Mouse (Mus musculus): ENCODE data around the gene Myh9. TPM values are rescaled to one million over a fixed set of nuclear protein-coding genes. Genes with fewer than 3 reads are reported as not detected.

Myh9 gene
- polyA plus RNA-seq, 1 experiment from 2014 or later: 32.9 TPM

- DNase-seq (ENCODE audit: low spot score) (no peak), ATAC-seq (ENCODE audit: low FRiP score, low TSS enrichment) (no peak)
- no peak overlapping the region for H3K4me3 ChIP-seq (ENCODE audit: low read depth, low read length)
- H3K4me2 ChIP-seq (replicated peaks; ENCODE audit: low read depth): no peak overlapping the region
- H3K9me3 ChIP-seq (ENCODE audit: control insufficient read depth, low read length): no peaks in the 10 kb centered on the region
- no peak overlapping the region for H3K27ac ChIP-seq (replicated peaks)
- 94% methylated on average over 9 of the region's 9 CpGs for WGBS
- no peak overlapping the region for H3K9ac ChIP-seq (ENCODE audit: low read length)
- TF ChIP-seq CTCF (IDR thresholded peaks at IDR 0.05; ENCODE audit: low read depth) (no peak), EP300 (optimal IDR thresholded peaks at IDR 0.05) (no peak)
- no peaks in the 10 kb centered on the region for H3K27me3 ChIP-seq (ENCODE audit: control insufficient read depth, insufficient read depth, low read length)
- peaks cover 85% of the 10 kb centered on the region for H3K36me3 ChIP-seq (ENCODE audit: control insufficient read depth, insufficient read depth, low read length)
- no peaks in the 10 kb centered on the region for H3K4me1 ChIP-seq (replicated peaks; ENCODE audit: control insufficient read depth, insufficient read depth)
These were observed 71.0 kb downstream of the Myh9 start for GRCm38 (mm10) chr15:77770942-77771341.

DNA sequence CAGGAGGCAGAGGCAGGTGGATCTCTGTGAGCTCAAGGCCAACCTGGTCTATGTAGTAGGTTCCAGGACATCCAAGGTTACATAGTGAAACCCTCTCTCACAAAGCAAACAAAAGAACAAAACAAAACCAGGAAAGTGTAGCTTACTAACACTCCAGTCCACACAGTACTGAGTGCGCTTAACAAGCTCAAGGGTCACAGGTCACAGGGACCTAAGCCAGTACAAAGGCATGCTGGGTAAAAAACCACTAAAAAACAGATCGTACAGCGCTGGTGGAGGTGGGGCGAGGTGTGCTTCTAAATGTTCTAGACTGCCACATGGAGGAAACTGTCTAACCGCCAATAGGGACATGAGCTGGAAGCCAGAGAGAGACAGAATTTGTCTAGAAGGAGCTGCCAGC is 71.6 kb downstream of the Myh9 start:
- no peaks in the 10 kb centered on the region for H3K4me1 ChIP-seq (replicated peaks; ENCODE audit: control insufficient read depth, insufficient read depth)
- peaks cover 85% of the 10 kb centered on the region for H3K36me3 ChIP-seq (ENCODE audit: control insufficient read depth, insufficient read depth, low read length)

GRCm38 (mm10) chr15:77766981-77767380 is 75.0 kb downstream of the Myh9 start:
- H3K36me3 ChIP-seq (ENCODE audit: control insufficient read depth, insufficient read depth, low read length): peaks cover 90% of the 10 kb centered on the region
- TF ChIP-seq CTCF (IDR thresholded peaks at IDR 0.05; ENCODE audit: low read depth) (0 out of 2 replicates have a peak, but pooled peaks have one; percentile 19), EP300 (optimal IDR thresholded peaks at IDR 0.05) (no peak)
- H3K4me2 ChIP-seq (replicated peaks; ENCODE audit: low read depth): no peak overlapping the region
- no peaks in the 10 kb centered on the region for H3K9me3 ChIP-seq (ENCODE audit: control insufficient read depth, low read length)
- no peak overlapping the region for H3K4me3 ChIP-seq (ENCODE audit: low read depth, low read length)
- no peaks in the 10 kb centered on the region for H3K27me3 ChIP-seq (ENCODE audit: control insufficient read depth, insufficient read depth, low read length)
- H3K27ac ChIP-seq (replicated peaks): no peak overlapping the region
- DNase-seq (ENCODE audit: low spot score) (no peak), ATAC-seq (ENCODE audit: low FRiP score, low TSS enrichment) (no peak)
- H3K4me1 ChIP-seq (replicated peaks; ENCODE audit: control insufficient read depth, insufficient read depth): no peaks in the 10 kb centered on the region
- 89% methylated on average over 11 of the region's 11 CpGs for WGBS
- H3K9ac ChIP-seq (ENCODE audit: low read length): no peak overlapping the region

More for the DNA sequence above, 71.6 kb downstream of the Myh9 start:
- no peak overlapping the region for H3K9ac ChIP-seq (ENCODE audit: low read length)
- no peaks in the 10 kb centered on the region for H3K27me3 ChIP-seq (ENCODE audit: control insufficient read depth, insufficient read depth, low read length)
- ATAC-seq (ENCODE audit: low FRiP score, low TSS enrichment) (no peak), DNase-seq (ENCODE audit: low spot score) (no peak)
- 92% methylated on average over 5 of the region's 5 CpGs for WGBS
- TF ChIP-seq EP300 (optimal IDR thresholded peaks at IDR 0.05) (no peak), CTCF (IDR thresholded peaks at IDR 0.05; ENCODE audit: low read depth) (no peak)
- H3K27ac ChIP-seq (replicated peaks): no peak overlapping the region
- H3K4me3 ChIP-seq (ENCODE audit: low read depth, low read length): no peak overlapping the region
- no peak overlapping the region for H3K4me2 ChIP-seq (replicated peaks; ENCODE audit: low read depth)
- no peaks in the 10 kb centered on the region for H3K9me3 ChIP-seq (ENCODE audit: control insufficient read depth, low read length)

- no peak overlapping the region for H3K4me2 ChIP-seq (replicated peaks; ENCODE audit: low read depth)
- no peak overlapping the region for H3K4me3 ChIP-seq (ENCODE audit: low read depth, low read length)
- H3K27ac ChIP-seq (replicated peaks): no peak overlapping the region
- H3K4me1 ChIP-seq (replicated peaks; ENCODE audit: control insufficient read depth, insufficient read depth): no peaks in the 10 kb centered on the region
- ATAC-seq (ENCODE audit: low FRiP score, low TSS enrichment) (no peak), DNase-seq (ENCODE audit: low spot score) (no peak)
- TF ChIP-seq CTCF (IDR thresholded peaks at IDR 0.05; ENCODE audit: low read depth): no peak
- TF ChIP-seq EP300 (optimal IDR thresholded peaks at IDR 0.05): no peak
- 83% methylated on average over 16 of the region's 16 CpGs for WGBS
- no peak overlapping the region for H3K9ac ChIP-seq (ENCODE audit: low read length)
- no peaks in the 10 kb centered on the region for H3K9me3 ChIP-seq (ENCODE audit: control insufficient read depth, low read length)
- peaks cover 83% of the 10 kb centered on the region for H3K36me3 ChIP-seq (ENCODE audit: control insufficient read depth, insufficient read depth, low read length)
- no peaks in the 10 kb centered on the region for H3K27me3 ChIP-seq (ENCODE audit: control insufficient read depth, insufficient read depth, low read length)
These were observed 76.4 kb downstream of the Myh9 start for GRCm38 (mm10) chr15:77765484-77766093.

DNA sequence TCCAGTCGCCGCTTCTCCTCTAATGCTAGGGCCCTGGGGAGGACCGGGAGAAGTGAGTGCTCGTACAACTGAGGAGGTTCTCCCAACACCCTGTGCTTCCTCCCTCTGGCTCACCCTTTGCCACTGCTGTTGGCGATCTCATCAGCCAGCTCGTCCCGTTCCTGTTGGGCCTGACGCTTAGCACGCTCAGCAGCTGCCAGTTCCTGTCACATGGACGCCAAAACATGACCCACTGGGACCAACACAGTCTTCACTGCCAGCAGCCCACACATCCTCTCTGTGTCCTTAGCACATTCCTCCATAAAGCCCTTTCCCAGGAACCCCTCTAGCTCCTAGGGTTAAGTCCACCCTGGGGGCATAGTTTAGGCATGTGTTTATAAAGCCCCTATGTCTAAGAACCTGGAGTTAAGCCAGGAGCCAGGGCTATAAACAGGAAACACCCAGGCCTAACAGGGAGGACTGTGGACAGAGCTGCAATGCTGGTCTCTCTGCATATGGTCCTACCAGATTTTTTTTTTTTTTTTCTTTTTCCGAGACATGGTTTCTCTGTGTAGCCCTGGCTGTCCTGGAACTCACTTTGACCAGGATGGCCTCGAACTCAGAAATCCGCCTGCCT is 77.5 kb downstream of the Myh9 start:
- DNase-seq (ENCODE audit: low spot score) (no peak), ATAC-seq (ENCODE audit: low FRiP score, low TSS enrichment) (peak; percentile 8; the same call in 1 of the 2 replicates)
- Histone ChIP-seq H3K27me3 (ENCODE audit: control insufficient read depth, insufficient read depth, low read length) (no peaks in the 10 kb centered on the region), H3K4me2 (replicated peaks; ENCODE audit: low read depth) (no peak overlapping the region), H3K27ac (replicated peaks) (peak overlapping the region; percentile 65), H3K4me1 (replicated peaks; ENCODE audit: control insufficient read depth, insufficient read depth) (no peaks in the 10 kb centered on the region), H3K9me3 (ENCODE audit: control insufficient read depth, low read length) (no peaks in the 10 kb centered on the region), H3K4me3 (ENCODE audit: low read depth, low read length) (no peak overlapping the region), H3K36me3 (ENCODE audit: control insufficient read depth, insufficient read depth, low read length) (peaks cover 77% of the 10 kb centered on the region), H3K9ac (ENCODE audit: low read length) (no peak overlapping the region)
- no peak for TF ChIP-seq CTCF (IDR thresholded peaks at IDR 0.05; ENCODE audit: low read depth)
- no peak for TF ChIP-seq EP300 (optimal IDR thresholded peaks at IDR 0.05)
- WGBS: 62% methylated on average over 13 of the region's 13 CpGs

DNA sequence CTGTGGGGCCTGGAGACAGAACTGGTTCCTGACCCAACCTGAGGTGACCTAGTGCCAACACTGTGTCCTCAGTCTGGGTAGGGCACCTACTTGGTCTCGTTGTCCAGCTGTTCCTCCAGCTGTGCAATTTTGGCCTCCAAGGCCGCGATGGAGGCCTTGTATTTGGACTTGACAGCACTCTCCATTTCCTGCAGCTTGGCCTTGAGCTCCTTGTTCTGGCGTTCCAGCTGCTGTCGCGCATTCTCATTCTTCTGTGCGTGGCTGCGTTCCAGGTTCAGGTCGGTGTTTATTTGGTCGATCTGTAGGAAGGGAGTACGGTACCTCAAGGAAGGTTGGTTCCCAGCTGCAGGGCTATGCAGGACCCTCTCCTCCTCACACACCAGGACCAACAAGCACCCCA is 78.3 kb downstream of the Myh9 start:
- Histone ChIP-seq H3K9me3 (ENCODE audit: control insufficient read depth, low read length) (no peaks in the 10 kb centered on the region), H3K36me3 (ENCODE audit: control insufficient read depth, insufficient read depth, low read length) (peaks cover 69% of the 10 kb centered on the region), H3K4me3 (ENCODE audit: low read depth, low read length) (no peak overlapping the region), H3K27ac (replicated peaks) (peak overlapping the region; percentile 65), H3K9ac (ENCODE audit: low read length) (no peak overlapping the region), H3K4me2 (replicated peaks; ENCODE audit: low read depth) (no peak overlapping the region), H3K27me3 (ENCODE audit: control insufficient read depth, insufficient read depth, low read length) (no peaks in the 10 kb centered on the region), H3K4me1 (replicated peaks; ENCODE audit: control insufficient read depth, insufficient read depth) (no peaks in the 10 kb centered on the region)
- ATAC-seq (ENCODE audit: low FRiP score, low TSS enrichment) (no peak), DNase-seq (ENCODE audit: low spot score) (no peak)
- 49% methylated on average over 11 of the region's 11 CpGs for WGBS
- TF ChIP-seq CTCF (IDR thresholded peaks at IDR 0.05; ENCODE audit: low read depth) (no peak), EP300 (optimal IDR thresholded peaks at IDR 0.05) (no peak)

All from stomach, postnatal 0 days (tissue).